Mouse (Mus musculus) stomach, postnatal 0 days (tissue): ENCODE data around the gene Rcan1. TPM values are rescaled to one million over a fixed set of nuclear protein-coding genes. Genes with fewer than 3 reads are reported as not detected.

Experiments
- ATAC-seq: fragments of 200-750 bp; cut with Nextera tagmentation; 2 replicates; pipeline ENCODE4 v1.8.0; 2017; ENCODE audit not compliant: low FRiP score, low TSS enrichment
- DNase-seq: peaks from one replicate; pipeline ENCODE4 v3.0.0-alpha.2; 2016; ENCODE audit warnings: low spot score
- H3K27ac ChIP-seq: fragments of 300-500 bp; sonication (generic); replicated peaks from 2 replicates; pipeline ENCODE4 v1.5.1; 2014; ENCODE audit warnings: mild to moderate bottlenecking, control low read depth
- H3K27me3 ChIP-seq: fragments of 300-500 bp; sonication (generic); 2 replicates; pipeline ENCODE4 v1.6.1; 2014; ENCODE audit warnings: low read length; ENCODE audit not compliant: control insufficient read depth, insufficient read depth
- H3K36me3 ChIP-seq: fragments of 300-500 bp; sonication (generic); 2 replicates; pipeline ENCODE4 v1.6.1; 2014; ENCODE audit warnings: low read length, mixed read lengths; ENCODE audit not compliant: control insufficient read depth, insufficient read depth
- H3K4me1 ChIP-seq: fragments of 300-500 bp; sonication (generic); replicated peaks from 2 replicates; pipeline ENCODE4 v1.6.1; 2014; ENCODE audit warnings: antibody characterized with exemption; ENCODE audit not compliant: control insufficient read depth, insufficient read depth
- H3K4me2 ChIP-seq: fragments of 300-500 bp; sonication (generic); replicated peaks from 2 replicates; pipeline ENCODE4 v1.6.1; 2014; ENCODE audit warnings: low read depth, mild to moderate bottlenecking, control low read depth, moderate library complexity
- H3K4me3 ChIP-seq: fragments of 300-500 bp; sonication (generic); 2 replicates; pipeline ENCODE4 v1.5.1; 2014; ENCODE audit warnings: low read depth, low read length, control low read depth
- H3K9ac ChIP-seq: fragments of 300-500 bp; sonication (generic); 2 replicates; pipeline ENCODE4 v1.6.1; 2014; ENCODE audit warnings: mild to moderate bottlenecking, low read length, control low read depth, mixed read lengths
- H3K9me3 ChIP-seq: fragments of 300-500 bp; sonication (generic); 2 replicates; pipeline ENCODE4 v1.6.1; 2016; ENCODE audit warnings: low read length; ENCODE audit not compliant: control insufficient read depth
- CTCF ChIP-seq: IDR thresholded peaks from 2 replicates; pipeline ENCODE4 v1.5.1; 2016; ENCODE audit warnings: antibody characterized with exemption, low read depth, mild to moderate bottlenecking, moderate library complexity
- EP300 ChIP-seq: optimal IDR thresholded peaks from 2 replicates; pipeline ENCODE3; 2016; ENCODE audit warnings: antibody characterized with exemption
- WGBS: fragments of 180-500 bp; shearing (Covaris S2); extraction: QIAGEN DNeasy Blood & Tissue Kit; methylation state at CpG from one replicate; pipeline ENCODE4 v1.1.7; 2014; 5-methylcytosine and 5-hydroxymethylcytosine counted together
- polyA plus RNA-seq: library from polyadenylated mRNA; unstranded; fragments of >200 nt; fragmentation: Nextera tagmentation; extraction: Ambion mirVana; gene quantifications from 2 replicates; pipeline ENCODE4 v1.2.1, GENCODE M21; 2015

Rcan1 gene
- polyA plus RNA-seq, 1 experiment from 2014 or later: 24.8 TPM

DNA sequence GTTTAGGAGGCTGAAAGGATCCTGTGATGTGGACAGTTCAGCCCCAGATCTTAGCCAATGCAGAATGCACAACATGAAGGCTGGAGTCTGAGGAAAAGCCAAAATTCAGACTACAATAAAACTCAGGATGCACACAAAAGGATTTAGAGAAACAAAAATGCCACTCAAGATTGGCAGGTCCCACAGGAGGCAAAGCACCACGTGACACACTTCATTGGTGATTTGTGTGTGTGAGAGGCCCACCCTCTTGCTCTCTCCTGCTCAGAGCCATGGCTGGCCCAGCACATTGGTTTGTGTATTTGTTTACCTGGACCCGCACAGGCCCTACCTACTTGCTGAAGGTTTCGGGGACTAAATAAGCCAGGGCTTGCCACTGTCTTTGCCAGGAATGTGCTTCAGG lies 29.5 kb downstream of the Rcan1 start:
- TF ChIP-seq EP300 (no peak), CTCF (no peak)
- no peaks in the 10 kb centered on the region for H3K9me3 ChIP-seq
- 0 out of 2 replicates have a peak, but pooled peaks cover 2% of the 10 kb centered on the region for H3K4me1 ChIP-seq
- 68% methylated on average over 3 of the region's 3 CpGs for WGBS
- no peak overlapping the region for H3K4me3 ChIP-seq
- H3K27me3 ChIP-seq: no peaks in the 10 kb centered on the region
- H3K27ac ChIP-seq: no peak overlapping the region
- H3K4me2 ChIP-seq: no peak overlapping the region
- no peak overlapping the region for H3K9ac ChIP-seq
- DNase-seq: no peak
- ATAC-seq: no peak
- no peaks in the 10 kb centered on the region for H3K36me3 ChIP-seq

DNA sequence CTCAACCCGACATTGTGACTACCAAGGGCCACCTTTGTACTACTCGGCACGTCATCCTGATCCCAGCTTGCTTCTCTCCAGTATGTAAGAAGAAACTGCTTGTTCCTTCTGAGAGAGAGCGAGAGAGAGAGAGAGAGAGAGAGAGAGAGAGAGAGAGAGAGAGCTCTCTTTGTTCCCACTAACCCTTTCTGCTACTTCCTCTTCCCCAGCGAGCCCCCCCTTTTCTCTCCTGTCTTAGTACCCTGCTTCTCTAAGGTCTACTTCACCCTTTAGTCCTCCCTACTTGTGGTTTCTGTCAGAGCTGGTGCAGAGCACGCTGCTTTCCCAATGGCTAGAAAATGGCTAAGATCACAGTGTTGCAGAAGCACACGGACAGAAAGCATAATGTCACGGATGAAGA lies 30.4 kb downstream of the Rcan1 start:
- ATAC-seq: no peak
- no peak for TF ChIP-seq CTCF
- no peak for TF ChIP-seq EP300
- WGBS: 80% methylated on average over 8 of the region's 8 CpGs

DNA sequence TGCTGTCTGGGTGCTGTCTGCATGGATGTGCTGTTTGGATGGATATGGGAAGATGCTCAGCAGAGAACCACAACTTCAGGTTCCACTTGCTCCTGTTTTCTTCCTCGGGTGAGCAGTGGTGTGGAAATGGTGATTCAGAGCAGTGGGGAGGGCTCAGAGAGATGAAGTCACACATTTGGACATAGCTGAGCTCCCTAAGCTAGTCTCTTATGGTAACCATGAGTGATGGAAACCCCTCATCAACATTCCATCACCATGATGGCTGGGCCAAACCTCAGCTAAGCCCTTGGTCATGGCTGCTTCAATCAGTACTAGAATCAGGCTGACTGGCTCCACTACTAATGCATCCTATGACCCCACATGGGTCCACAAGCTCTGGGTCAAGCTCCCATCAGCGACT lies 30.9 kb downstream of the Rcan1 start:
- no peaks in the 10 kb centered on the region for H3K27me3 ChIP-seq
- no peaks in the 10 kb centered on the region for H3K9me3 ChIP-seq
- TF ChIP-seq EP300 (no peak), CTCF (no peak)

More for the DNA sequence above, 30.4 kb downstream of the Rcan1 start:
- Histone ChIP-seq H3K27ac (no peak overlapping the region), H3K27me3 (no peaks in the 10 kb centered on the region), H3K4me1 (0 out of 2 replicates have a peak, but pooled peaks cover 2% of the 10 kb centered on the region), H3K4me2 (no peak overlapping the region), H3K9ac (no peak overlapping the region), H3K4me3 (no peak overlapping the region), H3K9me3 (no peaks in the 10 kb centered on the region), H3K36me3 (0 out of 2 replicates have a peak, but pooled peaks cover under 1% of the 10 kb centered on the region)
- no peak for DNase-seq

DNA sequence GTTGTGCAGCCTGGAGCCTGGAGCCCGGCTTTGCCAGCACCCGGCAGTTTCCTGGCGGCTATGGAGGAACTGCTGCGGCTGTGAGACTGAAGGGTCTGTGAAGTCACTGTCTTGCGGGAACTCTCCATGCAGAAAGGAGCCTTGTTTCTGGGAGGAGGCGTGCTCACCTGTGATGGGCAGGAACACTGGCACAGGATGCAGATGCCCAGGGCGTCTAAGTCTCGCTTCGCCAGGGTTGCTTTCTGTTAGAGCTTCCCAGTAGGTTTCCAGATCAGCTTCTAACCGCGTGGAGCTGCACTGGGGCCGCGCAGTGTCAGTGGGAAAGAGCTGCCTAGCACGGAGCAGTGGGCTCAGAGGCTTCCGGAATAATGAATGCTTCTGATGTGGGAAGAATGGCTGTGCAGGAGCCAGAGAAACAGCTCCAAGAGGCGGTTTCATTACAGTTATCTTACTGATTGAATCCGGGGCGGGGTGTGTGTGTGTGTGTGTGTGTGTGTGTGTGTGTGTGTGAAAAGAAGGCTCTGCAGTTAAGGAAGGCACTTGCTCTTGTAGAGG lies 35.2 kb downstream of the Rcan1 start:
- ATAC-seq: no peak
- Histone ChIP-seq H3K4me1 (no peaks in the 10 kb centered on the region), H3K27ac (no peak overlapping the region)

More for the DNA sequence above, 30.9 kb downstream of the Rcan1 start:
- 63% methylated on average over 2 of the region's 2 CpGs for WGBS
- ATAC-seq (no peak), DNase-seq (no peak)
- no peak overlapping the region for H3K4me2 ChIP-seq
- no peak overlapping the region for H3K27ac ChIP-seq
- H3K9ac ChIP-seq: no peak overlapping the region
- no peak overlapping the region for H3K4me3 ChIP-seq
- 0 out of 2 replicates have a peak, but pooled peaks cover 2% of the 10 kb centered on the region for H3K36me3 ChIP-seq
- 0 out of 2 replicates have a peak, but pooled peaks cover 2% of the 10 kb centered on the region for H3K4me1 ChIP-seq

DNA sequence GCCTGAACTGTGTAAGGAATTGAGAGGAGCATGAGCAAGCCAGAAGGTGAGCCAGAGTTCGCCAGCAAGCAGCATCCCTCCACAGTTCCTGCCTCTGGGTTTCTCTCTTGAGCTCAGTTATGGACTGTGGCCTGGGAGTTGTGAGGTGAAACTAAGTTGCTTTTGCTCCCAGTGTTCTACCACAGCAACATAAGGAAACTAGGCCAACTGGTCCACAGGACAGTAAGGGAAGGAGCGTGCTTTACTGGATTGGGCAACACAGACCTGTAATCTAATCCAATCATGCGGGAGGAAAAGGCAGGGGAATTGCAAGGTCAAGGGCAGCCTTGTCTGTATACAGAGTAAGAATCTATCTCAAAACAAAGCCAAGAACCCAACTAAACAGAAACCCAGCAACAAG lies 37.5 kb downstream of the Rcan1 start:
- Histone ChIP-seq H3K27ac (no peak overlapping the region), H3K9me3 (no peaks in the 10 kb centered on the region), H3K4me3 (no peak overlapping the region), H3K4me2 (no peak overlapping the region), H3K27me3 (no peaks in the 10 kb centered on the region), H3K4me1 (peaks cover under 1% of the 10 kb centered on the region), H3K9ac (no peak overlapping the region), H3K36me3 (0 out of 2 replicates have a peak, but pooled peaks cover 2% of the 10 kb centered on the region)
- ATAC-seq (no peak), DNase-seq (no peak)
- TF ChIP-seq EP300: no peak
- WGBS: 87% methylated on average over 3 of the region's 3 CpGs

More for the DNA sequence above, 35.2 kb downstream of the Rcan1 start:
- Histone ChIP-seq H3K4me2 (no peak overlapping the region), H3K36me3 (0 out of 2 replicates have a peak, but pooled peaks cover 2% of the 10 kb centered on the region), H3K27me3 (no peaks in the 10 kb centered on the region), H3K4me3 (no peak overlapping the region), H3K9ac (no peak overlapping the region), H3K9me3 (no peaks in the 10 kb centered on the region)
- TF ChIP-seq CTCF (no peak), EP300 (no peak)
- no peak for DNase-seq
- WGBS: 81% methylated on average over 18 of the region's 18 CpGs

DNA sequence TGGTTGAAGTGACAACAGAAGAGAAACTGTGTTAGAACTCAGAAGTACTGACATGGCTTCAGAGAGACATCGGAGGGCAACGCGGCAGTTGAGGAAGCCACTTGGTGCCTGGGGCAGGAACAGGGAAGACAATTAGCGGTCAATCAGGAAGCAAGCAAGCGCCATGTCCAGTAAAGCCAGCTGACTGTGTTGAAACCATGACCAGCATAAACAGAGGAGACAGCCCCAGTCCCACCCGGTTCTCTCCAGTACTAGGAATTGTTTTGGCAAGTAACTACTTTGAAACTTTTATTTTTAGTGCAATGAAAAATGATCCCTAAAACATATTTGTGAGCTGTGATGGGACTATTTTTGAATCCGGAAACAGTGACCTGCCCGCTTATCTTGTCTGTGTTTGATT lies 39.9 kb downstream of the Rcan1 start:
- no peak for DNase-seq
- no peak overlapping the region for H3K9ac ChIP-seq

More for the DNA sequence above, 39.9 kb downstream of the Rcan1 start:
- 75% methylated on average over 8 of the region's 8 CpGs for WGBS
- Histone ChIP-seq H3K9me3 (no peaks in the 10 kb centered on the region), H3K36me3 (0 out of 2 replicates have a peak, but pooled peaks cover 2% of the 10 kb centered on the region), H3K4me2 (no peak overlapping the region), H3K27ac (no peak overlapping the region), H3K4me1 (peaks cover 4% of the 10 kb centered on the region), H3K4me3 (no peak overlapping the region), H3K27me3 (no peaks in the 10 kb centered on the region)
- no peak for TF ChIP-seq EP300
- TF ChIP-seq CTCF: no peak
- ATAC-seq: no peak
